Mouse (Mus musculus): ENCODE results near the gene Oas1g. TPM values are rescaled to one million over a fixed set of nuclear protein-coding genes. Genes with fewer than 3 reads are reported as not detected.

The Oas1g gene
- total RNA-seq, 2 experiments from 2014 or later, result not detected

Small RNAs within 50 kb of the gene (microRNA-seq; reads per million reads assigned to microRNA genes)
- gene Gm22907, result 0 reads per million in 2 experiments

Other genes with a start within 250 kb of the Oas1g start
- gene Rasal1, start 238.8 kb downstream of the Oas1g start, total RNA-seq (2021), result 10 to 100 TPM; 82.3 to 92.4 TPM
- 10 to 100 TPM; 70.5 to 74.2 TPM for gene Dtx1, start 175.7 kb downstream of the Oas1g start, total RNA-seq (2021)
- gene Oas2, start 137.8 kb downstream of the Oas1g start, total RNA-seq (2021), result under 1 TPM; 0.12 to 0.16 TPM
- not detected for gene Oas3, start 110.0 kb downstream of the Oas1g start, total RNA-seq (2021)
- not detected for gene Oas1e, start 92.1 kb downstream of the Oas1g start, total RNA-seq (2021)
- gene Oas1c, start 75.1 kb downstream of the Oas1g start, total RNA-seq (2021), result under 1 TPM; 0.41 to 0.69 TPM
- gene Oas1f, start 40.2 kb downstream of the Oas1g start, total RNA-seq (2021), result not detected
- not detected for gene Oas1h, start 26.2 kb downstream of the Oas1g start, total RNA-seq (2021)
- gene Oas1a, start 19.9 kb upstream of the Oas1g start, total RNA-seq (2021), result under 1 TPM in 1 of 2 experiments, not detected in 1; 0.19 TPM
- gene Oas1d, start 26.9 kb upstream of the Oas1g start, total RNA-seq (2021), result not detected
- 100 to 1,000 TPM; 178 TPM for gene Rph3a, start 122.5 kb upstream of the Oas1g start, total RNA-seq (2021)